Mouse (Mus musculus) embryonic facial prominence, embryonic 14.5 days (tissue): Measurements from ENCODE around the gene Gng3. TPM values are rescaled to one million over a fixed set of nuclear protein-coding genes. Genes with fewer than 3 reads are reported as not detected.
A peak's percentile ranks its signal among the peaks of the same experiment; 100 is the strongest.

ENCODE experiments used
- ATAC-seq: fragments of 200-750 bp; cut with Nextera tagmentation; 2 replicates; pipeline ENCODE4 v1.8.0; 2017; ENCODE audit warnings: low read depth, moderate number of reproducible peaks, moderate TSS enrichment
- DNase-seq: peaks from one replicate; pipeline ENCODE4 v3.0.0-alpha.2; 2015; ENCODE audit warnings: low spot score
- H3K27ac ChIP-seq: fragments of 300-500 bp; sonication (generic); replicated peaks from 2 replicates; pipeline ENCODE4 v1.5.1; 2014; ENCODE audit warnings: low read depth, mild to moderate bottlenecking, low read length, moderate library complexity
- H3K27me3 ChIP-seq: fragments of 300-500 bp; sonication (generic); replicated peaks from 2 replicates; pipeline ENCODE4 v1.6.1; 2014; ENCODE audit warnings: low read length; ENCODE audit not compliant: control insufficient read depth, insufficient read depth
- H3K36me3 ChIP-seq: fragments of 300-500 bp; sonication (generic); 2 replicates; pipeline ENCODE4 v1.6.1; 2014; ENCODE audit warnings: low read length, mixed read lengths; ENCODE audit not compliant: control insufficient read depth, insufficient read depth
- H3K4me1 ChIP-seq: fragments of 300-500 bp; sonication (generic); 2 replicates; pipeline ENCODE4 v1.6.1; 2014; ENCODE audit warnings: antibody characterized with exemption, low read length; ENCODE audit not compliant: control insufficient read depth, insufficient read depth
- H3K4me2 ChIP-seq: fragments of 300-500 bp; sonication (generic); 2 replicates; pipeline ENCODE4 v1.6.1; 2014; ENCODE audit warnings: low read depth, mild to moderate bottlenecking, low read length, moderate library complexity, mixed read lengths
- H3K4me3 ChIP-seq: fragments of 300-500 bp; sonication (generic); 2 replicates; pipeline ENCODE4 v1.5.1; 2014; ENCODE audit warnings: low read depth, mild to moderate bottlenecking, low read length
- H3K9ac ChIP-seq: fragments of 300-500 bp; sonication (generic); 2 replicates; pipeline ENCODE4 v1.6.1; 2014; ENCODE audit warnings: low read depth, mild to moderate bottlenecking, low read length, moderate library complexity, mixed read lengths
- H3K9me3 ChIP-seq: fragments of 300-500 bp; sonication (generic); 2 replicates; pipeline ENCODE4 v1.6.1; 2016; ENCODE audit warnings: low read length; ENCODE audit not compliant: control insufficient read depth
- WGBS: fragments of 180-500 bp; shearing (Covaris S2); extraction: QIAGEN DNeasy Blood & Tissue Kit; methylation state at CpG from one replicate; pipeline ENCODE4 v1.1.7; 2014; 5-methylcytosine and 5-hydroxymethylcytosine counted together
- polyA plus RNA-seq: library from polyadenylated mRNA; unstranded; fragments of >200 nt; fragmentation: Nextera tagmentation; extraction: Ambion mirVana; gene quantifications from 2 replicates; pipeline ENCODE4 v1.2.1, GENCODE M21; 2014

Gene Gng3
- 22.2 and 24.6 TPM in 2 replicates for polyA plus RNA-seq

- Histone ChIP-seq H3K27ac (peak within 1 kb of the TSS; percentile 97), H3K4me2 (peak within 1 kb of the TSS; percentile 75), H3K4me1 (peaks cover 23% of the 10 kb centered on the region), H3K9ac (peak within 1 kb of the TSS; percentile 73), H3K9me3 (no peaks in the 10 kb centered on the region), H3K27me3 (no peaks in the 10 kb centered on the region), H3K36me3 (peaks cover 24% of the 10 kb centered on the region), H3K4me3 (peak within 1 kb of the TSS; percentile 44)
- ATAC-seq = peak; percentile 64
- peak; percentile 55 for DNase-seq
- 56% methylated on average over 11 of the region's 11 CpGs for WGBS
Measured at GRCm38 (mm10) chr19:8839103-8839907, at the start of gene Gng3. Gng3 (minus strand) TSS chr19:8839194.

DNA sequence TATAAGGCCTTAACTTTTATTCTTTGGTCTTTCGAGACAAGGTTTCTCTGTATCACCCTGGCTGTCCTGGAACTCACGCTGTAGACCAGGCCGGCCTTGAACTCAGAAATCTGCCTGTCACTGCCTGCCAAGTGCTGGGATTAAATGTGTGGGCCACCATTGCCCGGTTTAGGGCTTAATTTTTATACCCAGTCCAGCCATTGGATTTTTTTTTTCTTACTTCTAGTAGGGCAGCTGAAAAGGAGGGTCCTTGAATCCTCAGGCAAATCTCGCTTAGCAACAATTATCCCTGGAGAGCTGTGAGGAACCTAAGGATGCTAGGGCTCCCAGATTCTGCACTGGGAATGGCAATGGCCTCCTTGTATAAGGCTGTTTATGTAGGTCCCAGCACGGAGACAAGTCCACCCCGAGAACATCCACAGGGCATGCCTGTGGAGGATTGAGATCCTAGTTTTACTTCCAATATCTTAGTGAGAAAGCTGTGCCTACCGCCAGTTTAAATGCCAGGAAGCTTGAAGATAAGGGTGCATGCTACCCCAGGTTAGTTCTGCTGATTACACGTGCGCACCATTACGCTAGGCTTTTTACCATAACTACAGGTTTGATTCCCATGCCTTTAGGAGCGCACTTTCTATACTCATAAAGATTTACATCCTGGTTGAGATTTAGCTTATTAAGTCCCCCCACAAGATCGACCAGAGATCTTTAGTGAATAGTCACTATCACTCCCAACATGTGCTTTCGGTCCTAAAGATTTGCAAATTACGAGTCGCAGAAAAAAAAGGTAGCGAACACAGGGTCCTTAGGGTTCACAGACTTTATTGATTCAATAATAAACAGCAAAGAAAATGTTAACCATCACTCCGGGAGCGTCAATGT is 48.8 kb upstream of the Gng3 start:
- DNase-seq (peak; percentile 8), ATAC-seq (no peak)
- peaks cover 7% of the 10 kb centered on the region for H3K4me1 ChIP-seq

DNA sequence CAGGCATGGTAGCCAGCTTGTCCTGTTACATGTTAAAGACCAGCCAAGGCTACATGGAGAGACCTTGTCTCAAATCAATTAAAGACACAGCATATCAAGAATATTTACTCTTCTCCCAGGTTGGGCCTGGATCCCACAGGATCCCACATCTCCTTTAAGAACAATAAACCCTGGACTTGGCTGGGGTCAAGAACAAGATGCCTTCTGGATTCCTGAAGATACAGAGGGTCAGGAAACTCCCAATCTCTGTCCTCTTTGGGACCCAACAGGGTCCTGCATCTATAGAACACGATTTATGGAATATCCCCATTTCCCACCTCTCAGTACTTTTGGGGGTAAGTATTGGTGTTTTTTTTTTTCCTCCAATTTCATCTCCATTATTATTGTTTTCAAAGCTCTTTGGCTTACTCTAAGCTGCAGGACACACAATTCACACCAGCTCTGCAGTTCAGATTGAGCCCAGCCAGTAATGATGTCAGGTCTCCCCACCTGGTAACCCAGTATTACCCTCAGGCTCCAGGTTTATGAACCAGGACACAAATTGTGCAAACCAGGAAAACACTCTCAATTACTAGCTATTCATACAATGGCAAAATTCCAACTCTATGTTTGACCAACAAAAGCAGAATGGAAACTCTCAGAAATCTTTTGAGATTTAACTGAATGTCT is 48.1 kb upstream of the Gng3 start:
- H3K4me3 ChIP-seq = peak overlapping the region; percentile 70
- peak; percentile 19 for DNase-seq
- peak overlapping the region; percentile 75; the same call in 1 of the 2 replicates for H3K27ac ChIP-seq
- H3K9me3 ChIP-seq = no peaks in the 10 kb centered on the region
- peak overlapping the region; percentile 82 for H3K4me2 ChIP-seq
- H3K36me3 ChIP-seq = peaks cover 14% of the 10 kb centered on the region
- H3K9ac ChIP-seq = no peak overlapping the region
- H3K4me1 ChIP-seq = peaks cover 7% of the 10 kb centered on the region
- no peak for ATAC-seq
- 50% methylated on average over 1 of the region's 1 CpGs for WGBS
- no peaks in the 10 kb centered on the region for H3K27me3 ChIP-seq

More for the DNA sequence above, 48.8 kb upstream of the Gng3 start:
- Histone ChIP-seq H3K9ac (peak overlapping the region; percentile 92), H3K36me3 (peaks cover 14% of the 10 kb centered on the region), H3K4me3 (peak overlapping the region; percentile 70), H3K27me3 (no peaks in the 10 kb centered on the region), H3K4me2 (peak overlapping the region; percentile 82), H3K27ac (peak overlapping the region; percentile 75), H3K9me3 (no peaks in the 10 kb centered on the region)
- 16% methylated on average over 19 of the region's 19 CpGs for WGBS

GRCm38 (mm10) chr19:8883616-8884015 is 44.6 kb upstream of the Gng3 start, which contains the start of the genes Lbhd1 and Gm49403:
Lbhd1 (plus strand) TSS chr19:8883732.
Gm49403 (plus strand) TSS chr19:8883930.
- Histone ChIP-seq H3K9ac (no peak within 1 kb of the TSS), H3K36me3 (no peaks in the 10 kb centered on the region), H3K4me3 (no peak within 1 kb of the TSS), H3K27me3 (no peaks in the 10 kb centered on the region), H3K9me3 (no peaks in the 10 kb centered on the region), H3K4me1 (peaks cover 14% of the 10 kb centered on the region), H3K4me2 (no peak within 1 kb of the TSS), H3K27ac (no peak within 1 kb of the TSS)
- ATAC-seq (no peak), DNase-seq (no peak)
- 75% methylated on average over 3 of the region's 3 CpGs for WGBS

- WGBS = 8% methylated on average over 3 of the region's 3 CpGs
- Histone ChIP-seq H3K27ac (no peak overlapping the region), H3K36me3 (peaks cover 11% of the 10 kb centered on the region), H3K9me3 (no peaks in the 10 kb centered on the region), H3K27me3 (no peaks in the 10 kb centered on the region), H3K9ac (peak overlapping the region; percentile 74), H3K4me3 (peak overlapping the region; percentile 60), H3K4me2 (peak overlapping the region; percentile 77), H3K4me1 (peaks cover 7% of the 10 kb centered on the region; the same call in 1 of the 2 replicates)
- DNase-seq (no peak), ATAC-seq (peak; percentile 12; the same call in 1 of the 2 replicates)
Measured at GRCm38 (mm10) chr19:8881034-8881392, 42.0 kb upstream of the Gng3 start.

- H3K27me3 ChIP-seq = no peaks in the 10 kb centered on the region
- peaks cover 16% of the 10 kb centered on the region for H3K36me3 ChIP-seq
- H3K27ac ChIP-seq = peak within 1 kb of the TSS; percentile 67
- WGBS = under 1% methylated on average over 42 of the region's 42 CpGs
- peaks cover 7% of the 10 kb centered on the region; the same call in 1 of the 2 replicates for H3K4me1 ChIP-seq
- peak; percentile 96 for DNase-seq
- H3K9ac ChIP-seq = peak within 1 kb of the TSS; percentile 74
- no peaks in the 10 kb centered on the region for H3K9me3 ChIP-seq
- H3K4me3 ChIP-seq = peak within 1 kb of the TSS; percentile 60
- peak; percentile 98 for ATAC-seq
- peak within 1 kb of the TSS; percentile 77 for H3K4me2 ChIP-seq
Measured at GRCm38 (mm10) chr19:8880311-8881033, 41.5 kb upstream of the Gng3 start, which contains the start of gene Uqcc3. Uqcc3 (minus strand) TSS chr19:8880923.

DNA sequence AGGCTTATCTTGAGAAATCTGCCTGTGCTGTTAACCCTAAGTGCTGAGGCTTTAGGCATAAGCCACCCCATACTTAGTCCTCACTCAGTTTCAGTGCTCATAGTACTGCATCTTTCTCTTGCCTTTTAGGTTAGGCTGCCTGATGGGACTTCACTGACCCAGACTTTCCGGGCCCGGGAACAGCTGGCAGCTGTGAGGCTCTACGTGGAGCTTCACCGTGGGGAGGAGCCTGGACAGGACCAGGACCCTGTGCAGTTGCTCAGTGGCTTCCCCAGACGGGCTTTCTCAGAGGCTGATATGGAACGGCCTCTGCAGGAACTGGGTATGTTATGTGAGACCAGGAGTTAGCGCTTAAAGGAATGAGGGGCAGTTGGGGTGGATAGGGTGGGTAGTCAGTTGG is 36.0 kb upstream of the Gng3 start:
- 95% methylated on average over 7 of the region's 7 CpGs for WGBS
- H3K4me2 ChIP-seq = no peak overlapping the region
- H3K4me1 ChIP-seq = peaks cover 11% of the 10 kb centered on the region; the same call in 1 of the 2 replicates
- H3K27ac ChIP-seq = no peak overlapping the region
- ATAC-seq = no peak
- no peaks in the 10 kb centered on the region for H3K27me3 ChIP-seq
- H3K4me3 ChIP-seq = no peak overlapping the region
- H3K9me3 ChIP-seq = no peaks in the 10 kb centered on the region
- H3K36me3 ChIP-seq = peaks cover 38% of the 10 kb centered on the region
- H3K9ac ChIP-seq = no peak overlapping the region
- no peak for DNase-seq
